Mouse (Mus musculus): ENCODE measurements at regions not wholly inside any gene's neighbourhood (a gene's known extent, or its start where the extent isn't known, plus 50 kb on each side); places are given as distances from the start of the nearest gene placed in this dataset.

- Histone ChIP-seq H3K4me1 (ENCODE audit: control insufficient read depth, insufficient read depth, low read length) (no peaks in the 10 kb centered on the region), H3K9ac (ENCODE audit: low read length) (no peak overlapping the region), H3K4me3 (ENCODE audit: low read depth, low read length) (no peak overlapping the region), H3K4me2 (ENCODE audit: low read length) (no peak overlapping the region), H3K9me3 (replicated peaks; ENCODE audit: control insufficient read depth, low read length) (no peaks in the 10 kb centered on the region), H3K27me3 (replicated peaks; ENCODE audit: control insufficient read depth, insufficient read depth, low read length) (no peaks in the 10 kb centered on the region), H3K36me3 (ENCODE audit: control insufficient read depth, insufficient read depth, low read length) (no peaks in the 10 kb centered on the region), H3K27ac (ENCODE audit: low read depth, low read length) (no peak overlapping the region)
- no peak for DNase-seq (ENCODE audit: low spot score)
- no peak for ATAC-seq
Observed at GRCm38 (mm10) chr13:69343806-69344205, 189.7 kb upstream of the Nsun2 start.

GRCm38 (mm10) chr13:69357435-69357834 lies 176.1 kb upstream of the Nsun2 start:
- no peaks in the 10 kb centered on the region for H3K27me3 ChIP-seq (replicated peaks; ENCODE audit: control insufficient read depth, insufficient read depth, low read length)
- no peak overlapping the region for H3K27ac ChIP-seq (ENCODE audit: low read depth, low read length)
- ATAC-seq: no peak
- DNase-seq (ENCODE audit: low spot score): no peak
- H3K9ac ChIP-seq (ENCODE audit: low read length): no peak overlapping the region
- H3K4me2 ChIP-seq (ENCODE audit: low read length): no peak overlapping the region
- H3K4me1 ChIP-seq (ENCODE audit: control insufficient read depth, insufficient read depth, low read length): no peaks in the 10 kb centered on the region
- H3K4me3 ChIP-seq (ENCODE audit: low read depth, low read length): no peak overlapping the region
- H3K36me3 ChIP-seq (ENCODE audit: control insufficient read depth, insufficient read depth, low read length): no peaks in the 10 kb centered on the region
- H3K9me3 ChIP-seq (replicated peaks; ENCODE audit: control insufficient read depth, low read length): no peaks in the 10 kb centered on the region
- 89% methylated on average over 6 of the region's 6 CpGs for WGBS

DNA sequence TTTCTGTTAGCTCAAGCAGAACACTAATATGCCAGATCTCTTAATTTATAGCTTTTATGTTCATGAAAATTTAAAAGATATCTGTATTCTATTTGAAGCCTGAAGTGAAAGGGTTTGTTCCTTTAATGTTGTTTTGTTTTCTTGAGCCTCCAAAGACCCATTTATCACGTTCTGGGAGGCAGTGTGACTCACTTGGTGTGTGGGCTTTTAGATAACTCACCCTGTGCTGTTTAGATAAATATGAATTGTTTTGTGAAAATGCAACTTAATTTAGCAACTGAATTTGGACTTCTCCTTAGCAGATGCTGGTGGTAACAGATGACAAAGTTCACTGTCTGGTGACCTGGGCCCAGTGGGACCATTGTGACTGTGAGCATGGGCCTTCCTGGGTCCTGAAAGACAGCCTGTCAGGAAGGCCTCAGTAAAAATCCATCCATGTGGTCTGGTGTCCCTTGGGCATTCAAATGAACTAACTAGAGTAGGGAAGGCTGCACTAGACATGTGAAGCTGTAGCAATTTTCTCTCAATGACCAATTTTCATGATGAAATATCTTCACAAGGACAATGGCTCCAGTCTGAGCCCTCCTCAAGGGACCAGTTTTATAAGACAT lies 167.6 kb upstream of the Nsun2 start:
- no peak overlapping the region for H3K4me3 ChIP-seq (ENCODE audit: low read depth, low read length)
- no peak overlapping the region for H3K27ac ChIP-seq (ENCODE audit: low read depth, low read length)
- H3K9ac ChIP-seq (ENCODE audit: low read length): no peak overlapping the region
- H3K9me3 ChIP-seq (replicated peaks; ENCODE audit: control insufficient read depth, low read length): peaks cover 3% of the 10 kb centered on the region; the same call in 1 of the 2 replicates
- H3K27me3 ChIP-seq (replicated peaks; ENCODE audit: control insufficient read depth, insufficient read depth, low read length): no peaks in the 10 kb centered on the region
- DNase-seq (ENCODE audit: low spot score) (no peak), ATAC-seq (no peak)
- H3K36me3 ChIP-seq (ENCODE audit: control insufficient read depth, insufficient read depth, low read length): no peaks in the 10 kb centered on the region
- no peaks in the 10 kb centered on the region for H3K4me1 ChIP-seq (ENCODE audit: control insufficient read depth, insufficient read depth, low read length)
- WGBS: 55% methylated on average over 1 of the region's 1 CpGs
- no peak overlapping the region for H3K4me2 ChIP-seq (ENCODE audit: low read length)

DNA sequence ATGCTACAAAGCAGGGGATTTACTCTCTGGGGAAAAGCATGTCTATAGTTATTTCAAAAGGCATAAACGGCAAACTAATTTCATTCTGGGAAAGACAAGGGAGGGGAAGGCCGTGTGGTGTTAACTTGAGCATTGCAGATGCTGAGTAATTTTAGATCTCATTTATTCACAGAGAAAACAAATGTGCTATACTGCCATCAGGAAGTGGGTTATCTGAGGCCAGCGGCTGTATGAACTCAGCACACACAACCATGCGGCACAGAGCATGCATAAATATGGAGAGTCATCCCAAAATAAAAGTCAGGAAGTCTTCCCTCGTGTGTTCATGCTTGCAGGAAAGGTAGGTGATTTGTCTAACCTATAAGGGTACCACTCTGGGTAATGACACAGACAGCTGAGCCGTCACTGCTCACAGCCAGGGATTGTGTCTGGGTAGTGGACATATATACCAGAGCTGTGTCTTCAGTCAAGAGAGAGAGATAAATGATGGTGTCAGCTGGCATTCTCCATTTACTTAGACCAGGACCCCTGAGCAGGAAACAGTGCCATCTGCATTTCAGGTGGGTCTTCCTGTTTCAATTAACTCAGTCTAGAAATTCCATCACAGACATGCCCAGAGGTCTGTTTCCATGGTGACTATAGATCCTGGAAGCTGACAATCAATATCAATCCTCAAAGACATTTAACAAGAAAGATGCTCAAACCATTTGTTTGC lies 160.3 kb upstream of the Nsun2 start:
- Histone ChIP-seq H3K9me3 (replicated peaks; ENCODE audit: control insufficient read depth, low read length) (0 out of 2 replicates have a peak, but pooled peaks cover 2% of the 10 kb centered on the region), H3K4me3 (ENCODE audit: low read depth, low read length) (no peak overlapping the region)

GRCm38 (mm10) chr13:69373816-69374142 lies 159.8 kb upstream of the Nsun2 start:
- Histone ChIP-seq H3K36me3 (ENCODE audit: control insufficient read depth, insufficient read depth, low read length) (no peaks in the 10 kb centered on the region), H3K27ac (ENCODE audit: low read depth, low read length) (no peak overlapping the region), H3K27me3 (replicated peaks; ENCODE audit: control insufficient read depth, insufficient read depth, low read length) (no peaks in the 10 kb centered on the region), H3K9ac (ENCODE audit: low read length) (no peak overlapping the region), H3K4me3 (ENCODE audit: low read depth, low read length) (no peak overlapping the region), H3K4me1 (ENCODE audit: control insufficient read depth, insufficient read depth, low read length) (no peaks in the 10 kb centered on the region), H3K4me2 (ENCODE audit: low read length) (no peak overlapping the region), H3K9me3 (replicated peaks; ENCODE audit: control insufficient read depth, low read length) (no peaks in the 10 kb centered on the region)
- ATAC-seq (no peak), DNase-seq (ENCODE audit: low spot score) (no peak)
- WGBS: 69% methylated on average over 1 of the region's 1 CpGs

More for the DNA sequence above, 160.3 kb upstream of the Nsun2 start:
- DNase-seq (ENCODE audit: low spot score) (no peak), ATAC-seq (no peak)
- no peaks in the 10 kb centered on the region for H3K27me3 ChIP-seq (replicated peaks; ENCODE audit: control insufficient read depth, insufficient read depth, low read length)
- no peak overlapping the region for H3K9ac ChIP-seq (ENCODE audit: low read length)
- no peak overlapping the region for H3K27ac ChIP-seq (ENCODE audit: low read depth, low read length)
- 84% methylated on average over 6 of the region's 6 CpGs for WGBS
- H3K36me3 ChIP-seq (ENCODE audit: control insufficient read depth, insufficient read depth, low read length): no peaks in the 10 kb centered on the region
- no peak overlapping the region for H3K4me2 ChIP-seq (ENCODE audit: low read length)
- no peaks in the 10 kb centered on the region for H3K4me1 ChIP-seq (ENCODE audit: control insufficient read depth, insufficient read depth, low read length)

- H3K4me1 ChIP-seq (ENCODE audit: control insufficient read depth, insufficient read depth, low read length): no peaks in the 10 kb centered on the region
- no peaks in the 10 kb centered on the region for H3K27me3 ChIP-seq (replicated peaks; ENCODE audit: control insufficient read depth, insufficient read depth, low read length)
- DNase-seq (ENCODE audit: low spot score): no peak
- no peak overlapping the region for H3K4me2 ChIP-seq (ENCODE audit: low read length)
- H3K9me3 ChIP-seq (replicated peaks; ENCODE audit: control insufficient read depth, low read length): no peaks in the 10 kb centered on the region
- H3K9ac ChIP-seq (ENCODE audit: low read length): no peak overlapping the region
- 80% methylated on average over 4 of the region's 4 CpGs for WGBS
- no peaks in the 10 kb centered on the region for H3K36me3 ChIP-seq (ENCODE audit: control insufficient read depth, insufficient read depth, low read length)
- H3K4me3 ChIP-seq (ENCODE audit: low read depth, low read length): no peak overlapping the region
- no peak for ATAC-seq
- no peak overlapping the region for H3K27ac ChIP-seq (ENCODE audit: low read depth, low read length)
Observed at GRCm38 (mm10) chr13:69380403-69380802, 153.1 kb upstream of the Nsun2 start.

GRCm38 (mm10) chr13:69384767-69385166 lies 148.8 kb upstream of the Nsun2 start:
- H3K9me3 ChIP-seq (replicated peaks; ENCODE audit: control insufficient read depth, low read length): no peaks in the 10 kb centered on the region
- no peak overlapping the region for H3K4me3 ChIP-seq (ENCODE audit: low read depth, low read length)
- peak; percentile 14 for DNase-seq (ENCODE audit: low spot score)
- no peaks in the 10 kb centered on the region for H3K4me1 ChIP-seq (ENCODE audit: control insufficient read depth, insufficient read depth, low read length)
- H3K27me3 ChIP-seq (replicated peaks; ENCODE audit: control insufficient read depth, insufficient read depth, low read length): no peaks in the 10 kb centered on the region
- no peak for ATAC-seq
- no peak overlapping the region for H3K27ac ChIP-seq (ENCODE audit: low read depth, low read length)
- H3K9ac ChIP-seq (ENCODE audit: low read length): no peak overlapping the region
- no peak overlapping the region for H3K4me2 ChIP-seq (ENCODE audit: low read length)
- no peaks in the 10 kb centered on the region for H3K36me3 ChIP-seq (ENCODE audit: control insufficient read depth, insufficient read depth, low read length)

- H3K4me3 ChIP-seq (ENCODE audit: low read depth, low read length): no peak overlapping the region
- no peaks in the 10 kb centered on the region for H3K9me3 ChIP-seq (replicated peaks; ENCODE audit: control insufficient read depth, low read length)
- H3K4me2 ChIP-seq (ENCODE audit: low read length): no peak overlapping the region
- no peak overlapping the region for H3K27ac ChIP-seq (ENCODE audit: low read depth, low read length)
- ATAC-seq (no peak), DNase-seq (ENCODE audit: low spot score) (peak; percentile 1)
- H3K36me3 ChIP-seq (ENCODE audit: control insufficient read depth, insufficient read depth, low read length): no peaks in the 10 kb centered on the region
- H3K4me1 ChIP-seq (ENCODE audit: control insufficient read depth, insufficient read depth, low read length): no peaks in the 10 kb centered on the region
- no peak overlapping the region for H3K9ac ChIP-seq (ENCODE audit: low read length)
- H3K27me3 ChIP-seq (replicated peaks; ENCODE audit: control insufficient read depth, insufficient read depth, low read length): no peaks in the 10 kb centered on the region
- WGBS: 85% methylated on average over 11 of the region's 11 CpGs
Observed at GRCm38 (mm10) chr13:69392917-69393827, 140.4 kb upstream of the Nsun2 start.

DNA sequence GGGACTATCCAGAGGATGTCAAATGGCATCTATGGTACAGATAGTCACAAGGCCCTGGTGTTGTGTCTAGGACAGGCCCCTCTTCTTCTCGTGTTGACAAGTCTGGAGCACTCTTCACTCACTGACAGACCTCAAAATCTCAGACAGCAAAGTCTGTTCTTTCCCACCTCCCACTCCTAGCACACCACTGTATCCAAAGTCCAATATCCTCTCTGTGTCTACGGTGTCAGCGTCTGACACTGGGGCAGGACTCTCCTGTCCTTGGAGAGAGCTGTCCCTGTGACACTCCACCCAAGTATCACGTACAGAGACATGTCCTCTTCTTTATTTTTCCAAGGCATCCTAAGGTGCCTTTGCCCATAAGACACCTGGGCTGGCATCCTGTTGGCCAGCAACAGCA lies 139.0 kb upstream of the Nsun2 start:
- no peak overlapping the region for H3K4me2 ChIP-seq (ENCODE audit: low read length)
- no peak overlapping the region for H3K9ac ChIP-seq (ENCODE audit: low read length)
- 87% methylated on average over 4 of the region's 4 CpGs for WGBS
- no peak for DNase-seq (ENCODE audit: low spot score)
- H3K36me3 ChIP-seq (ENCODE audit: control insufficient read depth, insufficient read depth, low read length): no peaks in the 10 kb centered on the region
- ATAC-seq: no peak
- no peaks in the 10 kb centered on the region for H3K9me3 ChIP-seq (replicated peaks; ENCODE audit: control insufficient read depth, low read length)
- H3K4me1 ChIP-seq (ENCODE audit: control insufficient read depth, insufficient read depth, low read length): no peaks in the 10 kb centered on the region
- no peak overlapping the region for H3K27ac ChIP-seq (ENCODE audit: low read depth, low read length)
- no peaks in the 10 kb centered on the region for H3K27me3 ChIP-seq (replicated peaks; ENCODE audit: control insufficient read depth, insufficient read depth, low read length)
- no peak overlapping the region for H3K4me3 ChIP-seq (ENCODE audit: low read depth, low read length)

Measured in forebrain, embryonic 14.5 days (tissue).